Mouse (Mus musculus): ENCODE data around the gene Prr23a1.

DNA sequence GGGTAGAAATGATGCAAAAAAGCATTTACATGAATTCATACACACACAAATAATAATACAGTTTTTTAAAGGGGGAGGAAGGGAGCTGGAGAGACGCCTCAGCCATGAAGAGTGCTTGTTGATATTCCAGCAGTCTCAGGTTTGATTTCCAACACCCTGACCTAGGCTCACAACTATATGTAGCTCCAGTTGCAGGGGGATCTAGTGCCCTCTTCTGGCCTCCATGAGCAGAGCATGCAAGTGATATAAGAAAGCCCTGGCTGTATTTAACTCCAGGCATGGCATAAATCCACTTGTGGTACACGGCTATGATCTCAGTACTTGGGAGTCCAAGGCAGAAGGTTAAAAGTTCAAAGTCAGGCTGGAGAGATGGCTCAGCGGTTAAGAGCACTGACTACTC lies 21.2 kb downstream of the Prr23a1 start:
- TF ChIP-seq MEF2A (IDR thresholded peaks at IDR 0.05; ENCODE audit: extremely low read depth, insufficient replicate concordance, low read depth, low read length, poor library complexity, severe bottlenecking): no peak
- no peak for TF ChIP-seq USF2 (IDR thresholded peaks at IDR 0.05; ENCODE audit: borderline replicate concordance in 1 of 2, insufficient read depth in 1 of 2, low read depth in 1 of 2, low read length in 2 of 2)
- no peak for TF ChIP-seq EP300 (IDR thresholded peaks at IDR 0.05; ENCODE audit: low read depth in 1 of 2, low read length in 2 of 2)
- TF ChIP-seq KAT2A (conservative IDR thresholded peaks at IDR 0.05; ENCODE audit: low read depth, low read length): no peak
- TF ChIP-seq RAD21 (IDR thresholded peaks at IDR 0.05; ENCODE audit: low read depth, low read length): no peak
- no peak for TF ChIP-seq USF1 (IDR thresholded peaks at IDR 0.05; ENCODE audit: low read depth, low read length)
- no peak for TF ChIP-seq MYC (IDR thresholded peaks at IDR 0.05; ENCODE audit: low read depth, low read length)
- TF ChIP-seq POLR2A (IDR thresholded peaks at IDR 0.05; ENCODE audit: control insufficient read depth in 1 of 2, insufficient read depth in 1 of 2, low read depth in 1 of 2, low read length in 2 of 2, poor library complexity in 1 of 2): no peak
- no peak for TF ChIP-seq UBTF (IDR thresholded peaks at IDR 0.05; ENCODE audit: borderline replicate concordance, insufficient read depth, low read depth, low read length)
- TF ChIP-seq MAFK (IDR thresholded peaks at IDR 0.05; ENCODE audit: borderline replicate concordance, low read depth, low read length): no peak
- peak in 2 of 3 experiments; percentile 12 to 21; a peak in 2 of 6 replicates for TF ChIP-seq CTCF (IDR thresholded peaks at IDR 0.05 in 2 of 3, conservative IDR thresholded peaks at IDR 0.05 in 1 of 3; ENCODE audit: control insufficient read depth in 1 of 3, insufficient read depth in 1 of 3, low read depth in 2 of 3, low read length in 3 of 3, poor library complexity in 1 of 3, severe bottlenecking in 1 of 3)
